Mouse (Mus musculus) cortical plate, adult 2 months (tissue): ENCODE data around the gene Pip4k2a.

ENCODE experiments used
- CTCF ChIP-seq: fragments of 200-500 bp; IDR thresholded peaks from 2 replicates; pipeline ENCODE4 v1.5.1; 2011; ENCODE audit warnings: mild to moderate bottlenecking, control low read depth, low read length; ENCODE audit not compliant: insufficient read depth; ENCODE audit errors: extremely low read depth
- POLR2A ChIP-seq: fragments of 200-500 bp; IDR thresholded peaks from 2 replicates; pipeline ENCODE4 v1.6.1; 2011; ENCODE audit warnings: mild to moderate bottlenecking, low read length, control low read depth; ENCODE audit not compliant: insufficient read depth; ENCODE audit errors: extremely low read depth

- TF ChIP-seq POLR2A (no peak), CTCF (no peak)
These were observed 60.3 kb downstream of the Pip4k2a start for GRCm38 (mm10) chr2:18937611-18938010.
